Mouse (Mus musculus): Measurements from ENCODE around the gene Rnf182.

DNA sequence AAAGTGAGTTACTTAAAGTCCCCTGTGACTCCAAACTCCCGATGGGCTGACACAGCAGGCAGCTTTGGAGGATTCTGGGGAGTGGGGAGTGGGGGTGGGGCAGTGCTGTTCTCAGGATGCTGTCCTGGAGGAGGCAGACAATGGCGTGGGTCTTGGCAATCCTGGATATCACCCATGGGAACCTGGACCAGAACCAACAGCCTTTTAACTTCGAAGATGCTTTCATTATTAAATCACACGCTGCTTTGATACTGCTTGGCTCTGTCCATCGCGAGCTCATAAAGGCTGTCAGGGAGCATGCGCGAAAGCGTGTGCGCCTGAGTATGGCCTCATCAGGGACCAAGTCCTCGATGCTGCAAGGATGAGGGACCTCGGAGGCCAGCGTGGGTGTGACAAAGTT, 12.5 kb upstream of the Rnf182 start:
- no peak for TF ChIP-seq CTCF (conservative IDR thresholded peaks at IDR 0.05; ENCODE audit: insufficient read depth, insufficient read length, low read depth, low read length)
- no peak for TF ChIP-seq POLR2A (IDR thresholded peaks at IDR 0.05; ENCODE audit: low read depth, low read length)

Data from kidney, adult 2 months (tissue).